Mouse (Mus musculus) thymus, adult 2 months (tissue): Measurements from ENCODE around the gene Hspg2.

Experiments used
- CTCF ChIP-seq: fragments of 200-500 bp; IDR thresholded peaks from 2 replicates; pipeline ENCODE4 v1.5.1; 2012; ENCODE audit warnings: mild to moderate bottlenecking, control low read depth, low read length, moderate library complexity, borderline replicate concordance; ENCODE audit not compliant: control insufficient read depth, poor library complexity, insufficient read depth; ENCODE audit errors: extremely low read depth
- POLR2A ChIP-seq: fragments of 200-500 bp; IDR thresholded peaks from 2 replicates; pipeline ENCODE4 v1.6.1; 2012; ENCODE audit warnings: mild to moderate bottlenecking, low read length, control low read depth, moderate library complexity; ENCODE audit not compliant: control insufficient read depth, poor library complexity, insufficient read depth; ENCODE audit errors: extremely low read depth

DNA sequence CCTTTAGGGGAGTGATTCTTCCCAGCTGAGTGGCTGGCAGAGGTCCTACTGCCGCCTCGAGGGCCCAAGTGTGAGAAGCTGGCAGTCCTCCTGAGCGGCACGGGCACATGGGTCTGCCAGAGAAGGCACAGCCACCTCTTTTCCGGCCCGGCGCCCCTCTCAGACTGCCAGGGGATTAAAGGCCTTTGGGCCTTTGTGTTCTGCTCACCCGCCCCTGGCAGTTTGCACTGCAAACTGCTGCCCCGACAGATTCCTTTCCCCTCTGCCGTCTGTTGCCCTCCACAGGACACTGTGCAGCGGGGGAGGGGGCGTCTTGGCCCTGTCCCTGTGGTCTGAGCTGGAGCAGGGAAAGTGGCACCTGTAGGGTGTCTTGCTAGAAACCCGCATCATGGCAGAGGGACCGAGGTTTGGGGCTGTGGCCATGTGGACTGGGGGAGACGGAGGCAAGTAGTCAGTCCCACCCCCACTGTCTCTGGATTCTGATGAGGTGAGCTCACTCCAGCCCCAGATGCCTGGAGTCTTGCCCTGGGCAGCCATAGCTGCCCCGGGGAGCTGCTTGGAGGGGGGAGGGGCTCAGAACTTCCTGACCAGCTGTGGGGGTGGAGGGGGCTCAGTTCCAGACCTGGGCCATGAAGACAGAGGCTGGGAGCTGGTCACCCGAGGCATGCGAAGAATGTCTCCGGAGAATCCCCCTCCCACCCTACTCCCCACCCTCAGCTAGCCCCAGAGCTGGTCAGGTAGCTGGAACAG lies 26.4 kb downstream of the Hspg2 start:
- TF ChIP-seq CTCF (no peak), POLR2A (no peak)
